Mouse (Mus musculus): Measurements from ENCODE around the gene 4930438A08Rik. TPM values are rescaled to one million over a fixed set of nuclear protein-coding genes. Genes with fewer than 3 reads are reported as not detected.
A peak's percentile ranks its signal among the peaks of the same experiment; 100 is the strongest.
"Not testable (repeated sequence)": the region's sequence is repeated elsewhere in the genome, so short reads cannot be mapped to it uniquely, and the experiment has no call there.

4930438A08Rik gene
- total RNA-seq (2021), result not detected
- long read RNA-seq, experiment 1, result 0 reads
- long read RNA-seq, experiment 2, result 0 reads

DNA sequence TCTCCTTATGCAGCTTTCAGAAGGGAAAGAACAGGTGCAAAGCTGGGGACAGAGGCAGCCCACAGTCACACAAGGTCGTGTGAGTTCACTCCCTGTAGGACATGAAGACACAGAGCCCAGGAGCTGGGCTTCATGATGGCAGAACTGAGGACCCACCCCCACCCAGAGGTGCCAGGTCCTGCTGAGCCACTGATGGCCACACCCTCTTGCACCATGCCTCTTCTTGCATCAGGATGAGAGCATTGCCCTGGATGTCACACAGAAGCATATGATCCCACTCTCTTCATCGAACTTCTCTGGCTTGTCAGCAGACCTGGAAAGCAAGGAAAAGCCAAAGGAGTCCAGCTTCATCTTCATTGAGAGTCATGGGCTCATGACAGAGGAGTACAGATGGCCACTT lies at the start of gene 4930438A08Rik:
Gene 4930438A08Rik (plus strand): TSS at position 228 of the 400 bp plus-strand sequence.
- intact Hi-C loops (cut with DNase I), result no loop called here
- DNase-seq, result no peak

DNA sequence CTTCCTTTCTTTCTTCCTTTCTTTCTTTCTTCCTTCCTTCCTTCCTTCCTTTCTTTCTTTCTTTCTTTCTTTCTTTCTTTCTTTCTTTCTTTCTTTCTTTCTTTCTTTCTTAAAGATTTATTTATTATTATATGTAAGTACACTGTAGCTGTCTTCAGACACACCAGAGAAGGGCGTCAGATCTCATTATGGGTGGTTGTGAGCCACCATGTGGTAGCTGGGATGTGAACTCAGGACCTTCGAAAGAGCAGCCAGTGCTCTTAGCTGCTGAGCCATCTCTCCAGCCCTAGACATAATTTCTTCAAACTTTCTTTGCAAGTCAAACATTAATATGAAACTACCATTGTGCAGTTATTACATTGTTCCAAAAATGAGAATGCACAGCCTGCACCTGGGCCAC lies 49.7 kb upstream of the 4930438A08Rik start:
- intact Hi-C loops (cut with DNase I), result loop anchor here (2.0 to 5.0 kb wide), 2 partner anchors 46 to 77 kb away; no protein-coding TSS in a partner anchor
- not testable (repeated sequence) for DNase-seq

DNA sequence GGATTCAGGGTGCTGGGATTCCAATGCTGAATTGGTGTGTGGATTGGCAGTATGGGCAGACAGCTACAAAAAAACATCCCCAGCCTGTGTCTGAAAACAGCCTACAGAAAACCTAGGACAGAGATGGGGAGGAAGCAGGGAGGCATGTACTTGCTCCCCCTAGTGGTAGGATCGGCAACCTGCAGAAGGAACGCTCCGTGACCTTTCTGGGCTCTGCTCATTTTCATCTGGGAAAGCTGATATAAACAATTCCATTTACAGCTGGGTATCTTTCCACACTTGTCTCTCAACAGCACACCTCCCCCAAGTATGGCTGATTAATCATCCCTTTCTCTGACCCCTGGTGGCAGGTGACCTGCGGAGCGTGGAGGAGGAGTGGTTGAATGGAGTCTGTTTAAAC lies 48.9 kb upstream of the 4930438A08Rik start:
- intact Hi-C loops (cut with DNase I), result loop anchor here (2.0 kb wide), 1 partner anchor 47 kb away; no protein-coding TSS in a partner anchor
- DNase-seq, result peak; percentile 58 to 70

DNA sequence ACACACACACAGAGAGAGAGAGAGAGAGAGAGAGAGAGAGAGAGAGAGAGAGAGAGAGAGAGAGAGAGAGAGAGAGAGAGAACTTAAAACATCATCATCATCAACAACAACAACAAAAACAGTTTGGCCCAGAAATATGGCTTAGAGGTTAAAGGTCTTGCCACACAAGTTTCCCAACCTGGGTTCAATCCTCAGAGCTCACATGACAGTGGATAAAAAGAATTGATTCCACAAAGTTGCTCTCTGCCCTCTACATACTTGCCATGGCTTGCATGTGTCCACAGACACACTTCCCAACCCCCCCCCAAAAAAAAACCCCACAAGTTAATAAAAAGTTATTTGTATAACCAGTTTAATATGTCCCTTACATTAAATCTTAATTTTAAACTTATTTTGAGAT lies 48.2 kb upstream of the 4930438A08Rik start:
- DNase-seq, result no peak
- intact Hi-C loops (cut with DNase I), result no loop called here

DNA sequence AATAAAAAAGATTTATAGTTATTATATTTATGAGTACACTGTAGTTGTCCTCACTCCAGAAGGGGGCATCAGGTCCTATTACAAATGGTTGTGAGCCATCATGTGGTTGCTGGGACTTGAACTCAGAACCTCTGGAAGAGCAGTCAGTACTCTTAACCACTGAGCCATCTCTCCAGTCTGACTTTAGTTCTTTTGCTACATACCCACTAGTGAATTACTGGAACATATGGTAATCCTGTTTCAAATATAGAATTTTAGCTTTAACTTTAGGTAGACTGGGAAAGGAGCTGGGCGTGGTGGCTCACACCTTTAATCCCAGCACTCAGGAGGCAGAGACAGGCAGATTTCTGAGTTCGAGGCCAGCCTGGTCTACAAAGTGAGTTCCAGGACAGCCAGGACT lies 46.6 kb upstream of the 4930438A08Rik start:
- intact Hi-C loops (cut with DNase I); DNase-seq: not testable (repeated sequence)

DNA sequence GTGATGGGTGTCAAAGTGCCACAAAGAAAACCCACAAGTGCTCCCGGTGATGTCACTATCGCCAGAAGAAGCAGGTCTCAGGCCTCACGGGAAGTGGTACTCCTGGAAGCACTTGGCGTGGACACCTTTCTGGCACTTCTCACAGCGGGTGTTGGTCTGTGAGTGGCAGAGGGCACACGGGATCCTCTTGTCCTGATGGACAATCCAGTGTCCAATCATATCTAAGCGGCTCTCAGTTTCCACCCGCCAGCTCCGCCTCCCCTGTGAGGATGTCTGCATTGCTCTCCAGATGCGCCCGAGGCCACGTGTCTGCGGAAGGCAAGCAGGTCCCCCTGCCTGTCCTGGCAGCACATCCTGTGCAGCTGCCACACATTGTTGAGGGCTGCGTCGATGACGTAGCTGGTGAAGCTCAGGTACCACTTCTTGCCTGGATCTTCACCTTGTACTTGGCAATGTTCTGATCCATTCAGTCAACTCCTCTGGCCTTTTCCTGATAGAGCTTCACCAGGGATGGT lies 44.1 kb upstream of the 4930438A08Rik start:
- intact Hi-C loops (cut with DNase I), result no loop called here
- DNase-seq, result no peak

DNA sequence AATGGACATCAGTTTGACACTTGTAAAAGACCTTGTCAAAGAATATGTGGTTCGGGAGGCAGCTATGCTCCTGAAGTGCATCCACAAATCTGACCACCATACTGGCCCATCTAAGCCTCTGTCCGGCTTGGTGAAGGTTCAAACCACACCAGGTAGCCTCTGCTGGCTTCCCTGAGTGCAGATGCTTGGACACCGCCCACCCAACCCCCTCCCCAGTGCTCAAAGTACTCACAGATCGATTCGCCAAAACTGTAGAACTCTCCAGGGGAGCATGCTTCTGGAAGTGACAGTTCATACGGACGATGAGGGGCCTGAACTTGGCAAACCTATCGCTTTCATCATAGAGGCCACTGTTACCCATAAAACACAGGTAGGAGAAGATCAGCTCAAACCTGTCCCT lies 43.4 kb upstream of the 4930438A08Rik start:
- no peak for DNase-seq
- intact Hi-C loops (cut with DNase I), result no loop called here

DNA sequence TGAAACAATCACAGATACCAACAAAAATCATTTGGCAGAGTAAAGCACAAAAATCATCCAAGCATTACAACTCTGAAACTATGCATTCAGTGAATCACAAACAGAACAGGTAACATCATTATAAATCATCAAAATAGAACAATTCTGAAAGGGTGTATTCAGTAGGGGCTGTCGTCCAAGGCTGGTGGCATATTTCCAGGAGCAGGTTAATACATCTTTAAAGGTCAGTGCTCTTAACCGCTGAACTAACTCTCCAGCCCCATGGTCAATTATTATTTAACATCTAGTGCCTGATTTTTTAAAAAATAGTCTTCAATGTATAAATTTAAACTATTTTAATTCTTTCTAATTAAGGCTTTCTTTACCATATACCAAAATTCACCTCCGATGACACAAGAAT lies 40.0 kb upstream of the 4930438A08Rik start:
- intact Hi-C loops (cut with DNase I); DNase-seq: not testable (repeated sequence)

DNA sequence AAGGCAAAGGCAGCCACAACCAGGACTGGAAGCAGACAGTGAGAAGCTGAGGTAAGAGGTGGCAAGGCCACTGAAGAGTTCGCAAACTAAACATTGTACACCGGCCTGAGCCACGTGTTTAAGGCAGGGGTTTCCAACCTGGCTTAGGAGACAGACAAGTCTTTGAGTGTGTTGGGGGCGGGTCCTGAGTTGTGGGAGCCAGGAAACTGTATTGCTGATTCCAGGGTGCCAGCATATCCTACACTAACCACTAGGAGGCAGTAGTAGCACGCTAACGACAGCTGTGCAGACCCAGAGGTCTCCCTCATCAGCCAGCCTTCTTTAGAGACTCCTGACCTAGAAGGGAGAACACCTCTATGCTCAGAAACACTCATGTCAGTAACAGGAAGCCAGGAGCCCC lies 39.4 kb upstream of the 4930438A08Rik start:
- DNase-seq, result no peak
- intact Hi-C loops (cut with DNase I), result no loop called here

DNA sequence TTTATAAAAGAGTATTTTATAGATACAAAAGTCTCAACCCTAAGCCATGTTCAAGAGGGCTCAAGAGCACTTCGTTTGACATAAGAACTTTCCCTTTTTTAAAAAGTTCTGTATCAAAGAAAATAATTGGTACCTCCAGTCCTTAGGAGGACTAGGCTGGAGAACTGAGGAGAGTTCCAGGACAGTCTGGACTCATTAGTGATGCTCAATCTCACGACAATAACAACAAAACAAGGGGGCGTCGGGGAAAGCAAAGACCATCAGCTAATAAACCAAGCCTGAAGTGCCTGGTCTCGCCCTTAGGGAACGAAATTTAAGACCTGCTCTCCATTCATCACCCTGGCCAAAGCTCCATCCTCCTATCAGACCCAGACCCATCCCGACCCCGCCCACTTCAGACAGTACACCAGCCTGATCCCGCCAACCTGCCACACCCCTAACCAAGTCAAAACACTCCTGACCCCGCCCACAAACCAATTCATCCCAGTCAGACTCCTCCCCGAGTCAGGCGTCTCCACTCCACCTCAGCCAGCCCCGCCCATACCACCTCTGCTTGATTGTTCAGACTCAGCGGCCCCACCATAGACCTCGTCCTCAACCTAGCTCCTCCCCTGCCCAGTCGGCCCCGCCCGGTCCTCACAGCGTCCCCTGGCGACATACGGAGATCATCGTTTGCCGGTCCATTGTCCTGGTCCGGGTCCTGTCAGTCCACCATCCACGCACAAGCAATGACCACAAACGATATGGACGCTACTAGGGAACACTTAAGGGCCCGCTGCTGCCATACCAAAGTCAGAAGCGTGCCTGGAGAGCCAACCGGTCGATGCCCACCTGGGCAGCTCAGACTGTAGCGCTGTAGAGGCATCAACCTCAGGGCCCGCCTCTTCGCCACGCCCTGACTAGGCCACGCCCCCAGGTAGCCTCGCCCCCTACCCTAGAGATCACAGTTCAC lies 35.5 kb upstream of the 4930438A08Rik start:
- intact Hi-C loops (cut with DNase I), result no loop called here

DNA sequence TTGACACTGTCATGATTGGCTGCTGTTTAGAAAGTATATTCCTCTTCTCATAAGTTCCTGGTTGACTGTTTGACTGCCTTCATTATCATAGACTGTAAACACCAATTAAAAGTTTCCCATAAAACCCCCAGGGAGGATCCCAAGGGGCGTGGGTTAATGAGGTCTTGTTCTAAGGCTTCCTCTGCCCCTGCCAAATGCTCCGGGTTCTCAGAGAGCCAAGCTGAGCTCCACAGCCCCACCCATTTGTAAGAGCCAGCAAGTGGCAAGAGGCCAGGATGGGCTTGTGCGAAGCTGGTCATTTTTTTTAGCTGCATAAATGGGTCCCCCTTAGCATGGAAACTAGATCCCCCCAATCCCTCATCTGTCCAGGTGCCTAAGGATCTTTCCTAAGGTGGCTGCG lies 27.3 kb upstream of the 4930438A08Rik start:
- intact Hi-C loops (cut with DNase I), result no loop called here

More for the DNA sequence above, 35.5 kb upstream of the 4930438A08Rik start:
- DNase-seq, result no peak

DNA sequence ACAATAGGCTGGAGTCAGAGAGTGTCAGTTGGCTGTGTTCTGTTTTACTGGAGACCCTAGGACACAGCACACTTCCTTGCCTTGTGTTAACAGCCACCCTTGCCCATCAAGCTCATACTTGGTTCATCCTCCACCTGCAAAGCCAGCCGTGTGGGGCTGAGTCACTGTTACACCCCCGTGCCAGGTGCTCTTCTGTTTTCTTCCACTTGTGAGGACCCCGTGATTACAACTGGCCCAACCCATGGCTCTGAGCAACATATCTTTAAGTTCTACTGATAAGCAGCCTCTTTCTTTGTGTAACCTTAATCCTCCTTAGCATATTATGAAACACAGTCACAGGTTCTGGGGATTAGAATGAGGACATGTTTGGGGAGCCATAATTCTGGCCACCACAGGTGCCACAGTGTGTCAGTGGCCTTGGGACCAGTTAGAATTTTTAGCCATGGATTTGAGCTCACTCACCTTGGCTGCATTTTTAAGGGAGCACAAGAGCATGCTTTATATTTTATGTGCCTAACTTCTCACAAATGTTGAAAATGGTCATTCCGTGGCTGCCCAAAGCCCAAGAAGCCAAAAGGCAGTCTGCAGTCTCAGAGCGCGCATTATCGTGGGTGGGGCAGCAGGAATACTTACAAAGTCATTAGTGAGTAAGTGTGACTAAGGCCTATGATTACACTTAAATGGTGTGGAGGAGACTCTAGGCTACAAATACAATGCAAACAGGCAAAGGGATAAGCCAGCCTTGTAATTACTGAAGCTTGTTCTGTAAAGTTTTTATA lies 25.2 kb upstream of the 4930438A08Rik start:
- no peak for DNase-seq
- intact Hi-C loops (cut with DNase I), result no loop called here

More for the DNA sequence above, 27.3 kb upstream of the 4930438A08Rik start:
- DNase-seq, result peak; percentile 32 to 58

DNA sequence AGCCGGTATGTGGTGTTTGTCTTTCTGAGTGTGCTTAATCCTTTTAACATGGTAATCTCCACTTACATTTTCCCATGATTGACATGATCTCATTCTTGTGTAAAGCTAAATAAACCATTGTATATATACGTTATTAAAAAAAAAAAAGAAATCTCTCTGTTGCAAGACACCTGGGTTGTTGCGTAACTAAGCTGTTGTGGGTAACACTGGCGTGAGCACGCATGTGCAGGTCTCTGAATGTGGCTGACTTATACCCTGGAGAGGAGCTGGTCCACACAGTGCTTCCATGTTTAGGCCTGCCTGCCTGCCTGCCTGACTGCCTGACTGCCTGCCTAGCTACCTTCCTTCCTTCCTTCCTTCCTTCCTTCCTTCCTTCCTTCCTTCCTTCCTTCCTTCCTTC lies 24.0 kb upstream of the 4930438A08Rik start:
- intact Hi-C loops (cut with DNase I), result no loop called here
- no peak for DNase-seq

DNA sequence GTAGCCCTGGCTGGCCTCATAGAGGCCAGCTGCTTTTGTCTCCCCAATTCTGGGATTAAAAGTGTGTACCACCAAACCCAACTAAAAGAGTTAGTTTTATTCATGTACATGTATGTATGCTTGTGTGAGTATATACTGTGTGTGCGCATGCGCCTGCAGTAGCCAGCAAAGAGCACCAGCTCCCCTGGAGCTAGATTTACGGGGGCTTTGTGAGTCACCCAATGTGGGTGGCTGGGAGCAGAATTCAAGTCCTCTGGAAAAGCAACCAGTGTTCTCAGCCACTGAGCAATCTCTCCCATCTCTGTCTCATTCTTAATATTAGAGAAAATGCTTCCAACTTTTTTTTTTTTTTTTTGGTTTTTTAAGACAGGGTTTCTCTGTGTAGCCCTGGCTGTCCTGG lies 20.2 kb upstream of the 4930438A08Rik start:
- DNase-seq, result no peak
- intact Hi-C loops (cut with DNase I), result no loop called here

DNA sequence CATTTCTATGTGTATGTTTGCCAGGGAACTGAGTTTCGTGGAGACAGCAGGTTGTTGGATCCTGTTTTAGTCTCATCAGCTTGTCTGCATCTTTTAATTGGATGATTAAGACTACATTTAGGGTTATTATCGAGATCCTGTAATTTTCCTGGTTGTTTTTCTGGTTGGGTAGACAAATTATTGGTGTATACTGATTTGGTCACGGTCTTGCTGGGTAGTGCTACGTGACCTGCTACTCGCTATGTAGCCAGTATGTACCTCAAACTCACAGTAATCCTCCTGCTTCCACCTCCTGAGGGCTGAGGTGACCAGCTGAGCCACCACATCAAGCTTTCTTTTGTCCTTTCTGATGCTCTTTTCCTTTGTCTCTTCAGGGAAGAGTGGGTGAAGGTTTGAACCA lies 16.8 kb upstream of the 4930438A08Rik start:
- DNase-seq, result no peak
- intact Hi-C loops (cut with DNase I), result no loop called here

DNA sequence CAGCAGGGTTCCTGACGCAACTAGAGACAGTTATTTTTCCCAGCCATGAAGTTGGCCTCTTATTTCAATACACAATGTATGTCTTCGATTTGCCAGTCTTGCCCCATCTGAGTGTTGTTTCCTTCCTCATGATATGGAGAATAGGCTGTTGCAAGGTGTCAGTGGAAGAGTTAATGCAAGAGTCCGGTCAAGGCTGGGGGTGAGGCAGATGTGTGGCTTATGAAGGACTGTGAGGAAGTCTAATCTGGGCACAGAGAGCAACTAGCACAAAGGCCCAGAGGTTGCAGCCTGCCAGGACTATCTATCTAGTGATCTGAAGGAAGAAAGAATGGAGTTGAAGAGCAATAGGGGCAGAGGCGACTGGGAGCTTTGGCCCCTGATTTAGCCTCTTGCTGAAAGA lies 14.4 kb upstream of the 4930438A08Rik start:
- intact Hi-C loops (cut with DNase I), result no loop called here
- DNase-seq, result no peak

DNA sequence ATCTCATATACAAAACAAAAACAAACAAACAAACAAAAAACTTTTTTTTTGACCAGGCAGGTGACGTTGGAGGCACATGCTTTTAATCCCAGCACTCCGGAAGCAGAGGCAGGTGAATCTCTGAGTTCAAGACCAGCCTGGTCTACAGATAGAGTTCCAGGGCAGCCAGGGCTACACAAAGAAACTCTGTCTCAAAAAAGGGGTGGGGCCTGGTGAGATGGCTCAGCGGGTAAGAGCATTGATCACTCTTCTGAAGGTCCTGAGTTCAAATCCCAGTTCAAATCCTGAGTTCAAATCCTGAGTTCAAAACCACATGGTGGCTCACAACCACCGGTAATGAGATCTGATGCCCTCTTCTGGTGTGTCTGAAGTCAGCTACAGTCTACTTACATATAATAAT lies 12.8 kb upstream of the 4930438A08Rik start:
- DNase-seq, result no peak
- intact Hi-C loops (cut with DNase I), result no loop called here

DNA sequence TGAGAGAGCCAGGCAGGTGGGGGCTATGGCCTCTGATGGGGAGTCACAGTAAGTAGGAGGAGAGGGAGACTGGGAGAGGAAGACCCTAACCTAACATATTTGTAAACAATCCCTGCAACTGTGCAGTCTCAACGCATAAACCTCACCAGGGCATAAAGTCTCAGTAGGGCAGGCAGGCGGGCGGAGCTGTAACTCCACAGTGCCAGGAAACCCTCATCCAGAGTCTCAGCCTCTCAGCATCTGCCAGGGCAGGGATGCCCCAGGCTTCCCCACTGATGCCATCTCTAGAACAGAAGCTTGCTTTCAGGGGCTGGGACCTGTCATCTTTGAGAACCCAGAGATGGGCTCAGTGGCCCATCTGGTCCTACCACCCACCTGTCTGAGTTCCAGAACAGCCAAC lies 12.3 kb upstream of the 4930438A08Rik start:
- intact Hi-C loops (cut with DNase I), result no loop called here

DNA sequence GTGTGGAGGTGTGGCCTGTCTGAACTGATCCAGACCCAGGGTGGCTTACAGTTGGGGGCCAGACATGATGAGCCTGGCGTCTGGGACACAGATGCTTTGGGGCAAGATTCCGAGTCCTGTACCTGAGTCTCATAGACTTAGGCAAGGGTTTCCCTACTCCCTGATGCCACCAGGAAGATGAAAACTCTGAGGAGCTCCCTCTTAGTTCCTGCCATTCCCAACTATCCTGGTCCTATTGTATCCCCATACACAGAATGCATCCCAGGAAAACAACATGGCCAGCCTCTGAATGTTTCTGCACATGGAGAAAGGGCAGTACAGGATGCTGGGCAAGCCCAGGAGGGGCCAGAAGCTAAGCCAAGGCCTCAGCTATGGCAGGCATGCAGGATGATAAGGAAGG lies 11.1 kb upstream of the 4930438A08Rik start:
- intact Hi-C loops (cut with DNase I), result no loop called here
- DNase-seq, result no peak

More for the DNA sequence above, 12.3 kb upstream of the 4930438A08Rik start:
- no peak for DNase-seq

DNA sequence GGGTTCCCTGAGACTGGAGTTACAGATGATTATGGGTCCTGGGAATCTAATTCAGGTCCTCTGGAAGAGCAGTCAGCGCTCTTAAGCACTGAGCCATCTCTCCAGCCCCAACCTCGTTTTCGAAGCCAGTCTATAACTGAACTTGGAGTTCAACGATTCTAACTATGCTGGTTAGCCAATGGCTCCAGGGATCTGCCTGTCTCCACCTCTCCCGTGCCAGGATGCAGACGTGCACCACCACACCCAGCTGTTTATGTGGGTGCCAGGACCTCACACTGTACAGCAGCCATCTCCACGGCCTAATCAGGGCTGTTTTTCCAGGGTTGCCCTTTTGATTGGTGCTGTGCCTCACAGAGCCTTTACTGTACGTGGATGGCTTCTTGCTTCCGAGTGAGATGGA lies 10.1 kb upstream of the 4930438A08Rik start:
- no peak for DNase-seq
- intact Hi-C loops (cut with DNase I), result no loop called here

DNA sequence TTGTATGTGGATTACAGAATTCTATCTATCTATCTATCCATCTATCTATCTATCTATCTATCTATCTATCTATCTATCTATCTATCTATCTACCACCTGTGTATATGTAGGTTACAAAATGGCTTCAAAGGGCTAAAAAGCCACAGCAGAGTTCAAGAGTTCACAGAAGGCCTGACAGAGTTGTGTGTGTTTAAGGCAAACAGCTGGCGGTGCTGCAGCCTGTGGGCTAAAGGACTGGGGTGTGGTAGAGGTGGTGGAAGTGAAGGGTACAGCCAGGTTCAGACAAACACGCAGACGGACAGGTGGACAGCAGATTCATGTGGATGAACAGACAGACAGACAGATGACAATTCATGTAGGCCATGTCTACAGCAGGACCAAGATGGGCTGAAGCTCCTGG lies 6.3 kb upstream of the 4930438A08Rik start:
- no peak for DNase-seq
- intact Hi-C loops (cut with DNase I), result no loop called here
